Mouse (Mus musculus) lung, postnatal 0 days (tissue): ENCODE measurements around the gene Lypd6b.

ENCODE experiments used
- CTCF ChIP-seq: IDR thresholded peaks from 2 replicates; pipeline ENCODE4 v1.5.1; 2016; ENCODE audit warnings: antibody characterized with exemption, mild to moderate bottlenecking
- EP300 ChIP-seq: IDR thresholded peaks from 2 replicates; pipeline ENCODE4 v1.6.1; 2016; ENCODE audit warnings: antibody characterized with exemption, mild to moderate bottlenecking, control low read depth

GRCm38 (mm10) chr2:49816549-49816948 lies 29.1 kb downstream of the Lypd6b start:
- TF ChIP-seq CTCF (no peak), EP300 (no peak)
